Mouse (Mus musculus) small intestine, adult 2 months (tissue): ENCODE data around the gene Aunip. TPM values are rescaled to one million over a fixed set of nuclear protein-coding genes. Genes with fewer than 3 reads are reported as not detected.

Source experiments
- H3K27ac ChIP-seq: fragments of 200-500 bp; 2 replicates; pipeline ENCODE4 v1.5.1; 2012; ENCODE audit warnings: low read depth, low read length, control low read depth, inconsistent platforms; ENCODE audit not compliant: insufficient read depth
- H3K27me3 ChIP-seq: fragments of 200-500 bp; 2 replicates; pipeline ENCODE4 v1.6.1; 2012; ENCODE audit warnings: mild to moderate bottlenecking, moderate library complexity, low read length, inconsistent platforms; ENCODE audit not compliant: control insufficient read depth, insufficient read depth
- H3K36me3 ChIP-seq: fragments of 200-500 bp; 2 replicates; pipeline ENCODE4 v1.6.1; 2012; ENCODE audit warnings: mild to moderate bottlenecking, low read length, control low read depth, inconsistent platforms; ENCODE audit not compliant: control insufficient read depth, insufficient read depth
- H3K4me1 ChIP-seq: fragments of 200-500 bp; 2 replicates; pipeline ENCODE4 v1.6.1; 2012; ENCODE audit warnings: low read length, inconsistent platforms, mixed read lengths; ENCODE audit not compliant: control insufficient read depth, insufficient read depth, insufficient read length
- H3K4me3 ChIP-seq: fragments of 200-500 bp; 2 replicates; pipeline ENCODE4 v1.5.1; 2012; ENCODE audit warnings: low read depth, mild to moderate bottlenecking, control low read depth, inconsistent platforms, low read length, moderate library complexity
- CTCF ChIP-seq: fragments of 200-500 bp; IDR thresholded peaks from 2 replicates; pipeline ENCODE4 v1.5.1; 2012; ENCODE audit warnings: low read depth, mild to moderate bottlenecking, control low read depth, inconsistent platforms, low read length, moderate library complexity, mixed read lengths; ENCODE audit not compliant: insufficient replicate concordance, insufficient read length; ENCODE audit errors: extremely low read depth
- POLR2A ChIP-seq: fragments of 200-500 bp; IDR thresholded peaks from 2 replicates; pipeline ENCODE4 v1.6.1; 2012; ENCODE audit warnings: low read depth, mild to moderate bottlenecking, control low read depth, inconsistent platforms, low read length, moderate library complexity
- WGBS: fragments of 180-500 bp; shearing (Covaris S2); methylation state at CpG from one replicate; pipeline ENCODE4 v1.1.7; 2018; 5-methylcytosine and 5-hydroxymethylcytosine counted together
- polyA plus RNA-seq: library from polyadenylated mRNA; depleted of rRNA; stranded (reverse); fragments of >200 nt; gene quantifications from 2 replicates; pipeline ENCODE4 v1.2.3, GENCODE M21; 2012; rRNA removed

The Aunip gene
- 0.08 and 0.44 TPM in 2 replicates for polyA plus RNA-seq

DNA sequence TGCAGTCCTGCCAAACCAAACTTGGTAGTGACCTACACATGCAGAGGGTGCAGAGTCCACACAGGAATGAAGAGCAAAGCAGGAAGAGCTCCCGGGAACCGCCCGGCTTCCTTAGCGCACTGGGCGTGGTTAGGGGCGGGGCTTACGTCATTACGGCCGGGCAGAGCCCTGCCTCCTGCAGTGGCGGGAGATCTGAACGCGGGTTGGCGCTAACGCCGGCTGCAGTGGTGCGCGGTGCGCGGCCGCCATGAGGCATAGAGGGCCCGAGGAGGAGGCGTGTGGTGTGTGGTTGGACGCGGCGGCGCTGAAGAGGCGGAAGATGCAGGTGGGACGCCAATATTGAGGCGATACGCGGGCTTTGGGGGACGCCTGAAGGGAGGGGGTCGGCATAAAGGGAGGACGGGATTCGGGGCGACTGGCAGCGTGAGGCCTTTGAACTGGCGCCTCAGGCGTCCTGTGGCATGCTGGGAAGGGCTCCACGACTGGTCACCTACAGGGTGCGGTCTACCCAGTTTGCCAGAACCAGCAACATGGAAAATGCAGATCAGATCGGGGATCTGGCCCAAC is at the start of gene Aunip:
Gene Aunip, plus strand, starts transcription at position 155 of the 567 bp plus-strand sequence.
- under 1% methylated on average over 42 of the region's 42 CpGs for WGBS
- Histone ChIP-seq H3K27ac (no peak within 1 kb of the TSS), H3K4me3 (peak within 1 kb of the TSS; percentile 67), H3K27me3 (no peaks in the 10 kb centered on the region), H3K36me3 (peaks cover 5% of the 10 kb centered on the region; the same call in 1 of the 2 replicates), H3K4me1 (peaks cover 9% of the 10 kb centered on the region)
- TF ChIP-seq POLR2A (no peak), CTCF (no peak)

DNA sequence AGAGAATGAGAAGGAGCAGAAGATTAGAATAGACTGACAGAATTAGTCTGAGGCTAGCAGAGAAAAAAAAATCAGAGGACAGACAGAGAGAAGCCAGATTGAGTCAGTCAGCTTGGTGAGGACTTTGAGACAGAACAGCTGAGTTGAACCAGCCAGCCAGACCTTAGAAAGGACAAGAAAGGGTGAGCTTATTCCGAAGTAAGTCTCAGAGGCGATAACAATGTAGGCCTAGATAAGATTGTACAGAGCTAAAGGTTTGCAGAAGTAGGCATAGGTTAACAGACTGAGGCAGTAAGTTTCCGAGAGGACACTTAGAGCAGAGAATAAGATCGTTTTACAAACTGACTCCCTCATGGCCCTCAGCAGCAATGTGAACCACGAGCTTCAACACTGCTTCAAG is 49.5 kb upstream of the Aunip start:
- TF ChIP-seq POLR2A, result no peak
- Histone ChIP-seq H3K4me1 (no peaks in the 10 kb centered on the region), H3K27me3 (no peaks in the 10 kb centered on the region), H3K36me3 (no peaks in the 10 kb centered on the region), H3K27ac (no peak overlapping the region), H3K4me3 (no peak overlapping the region)
- WGBS, result 65% methylated on average over 5 of the region's 5 CpGs

DNA sequence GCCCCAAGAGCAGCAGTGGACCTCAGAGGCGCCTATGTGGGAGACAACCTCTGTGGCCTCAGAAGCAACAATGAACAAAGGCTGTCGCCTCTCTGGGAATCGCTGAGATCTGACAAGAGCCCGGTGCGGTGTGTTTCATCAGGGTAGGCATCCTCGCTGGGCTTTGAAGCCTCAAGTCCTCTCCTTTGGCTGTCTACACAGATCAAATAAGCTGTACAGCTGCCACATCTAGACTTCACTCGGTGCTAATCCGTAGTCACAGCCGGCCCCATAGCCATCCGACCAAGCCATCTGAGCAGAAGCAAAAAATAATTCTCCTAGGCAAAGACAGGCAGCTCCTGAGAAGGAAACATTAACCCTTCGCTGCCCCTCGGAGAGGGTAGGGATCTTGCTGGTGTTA is 45.0 kb upstream of the Aunip start:
- Histone ChIP-seq H3K4me1 (peaks cover 1% of the 10 kb centered on the region; the same call in 1 of the 2 replicates), H3K36me3 (no peaks in the 10 kb centered on the region), H3K4me3 (no peak overlapping the region), H3K27me3 (no peaks in the 10 kb centered on the region), H3K27ac (no peak overlapping the region)
- 72% methylated on average over 12 of the region's 12 CpGs for WGBS
- TF ChIP-seq POLR2A (no peak), CTCF (no peak)

DNA sequence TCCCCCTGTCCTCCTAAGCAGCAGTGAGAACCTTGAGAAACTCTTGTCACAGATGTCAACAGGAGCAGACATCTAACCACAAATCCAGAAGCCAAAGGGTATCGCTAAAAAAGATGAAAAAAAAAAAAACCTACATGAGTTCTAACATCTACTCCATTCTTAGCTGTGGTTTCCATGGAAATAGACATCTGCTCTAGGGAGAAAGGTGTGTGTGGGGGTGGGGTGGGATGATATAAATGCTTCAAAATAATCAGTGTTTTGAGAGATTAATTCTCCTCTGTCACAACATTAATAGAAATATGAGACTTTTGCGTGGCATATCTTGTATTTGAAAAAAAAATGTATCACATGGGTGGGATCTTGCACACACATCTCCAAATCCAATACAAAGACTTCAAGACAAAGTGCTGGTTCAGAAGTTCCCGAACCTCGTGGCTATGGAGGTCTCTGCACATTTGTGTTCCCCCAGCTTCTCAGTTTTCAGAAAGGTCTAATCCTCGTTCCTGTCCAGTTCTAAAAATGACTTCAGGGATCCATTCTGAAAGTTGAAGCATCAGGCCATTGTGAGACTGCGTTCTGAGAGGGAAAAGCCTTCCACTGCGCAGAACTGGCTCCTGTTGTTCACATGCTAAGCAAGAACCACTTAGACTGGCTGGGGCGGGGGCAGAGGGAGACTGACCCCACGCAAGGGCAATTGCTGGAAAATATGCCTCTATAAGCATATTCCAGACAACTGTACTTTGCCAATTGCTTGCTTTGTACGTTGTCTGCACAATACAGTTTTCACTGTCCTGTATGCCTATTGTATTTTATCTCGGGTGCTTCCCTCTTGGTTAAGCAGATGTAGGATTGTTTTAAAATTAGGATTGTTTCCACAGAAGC is 44.2 kb upstream of the Aunip start:
- no peaks in the 10 kb centered on the region for H3K27me3 ChIP-seq
- WGBS, result 79% methylated on average over 11 of the region's 11 CpGs

DNA sequence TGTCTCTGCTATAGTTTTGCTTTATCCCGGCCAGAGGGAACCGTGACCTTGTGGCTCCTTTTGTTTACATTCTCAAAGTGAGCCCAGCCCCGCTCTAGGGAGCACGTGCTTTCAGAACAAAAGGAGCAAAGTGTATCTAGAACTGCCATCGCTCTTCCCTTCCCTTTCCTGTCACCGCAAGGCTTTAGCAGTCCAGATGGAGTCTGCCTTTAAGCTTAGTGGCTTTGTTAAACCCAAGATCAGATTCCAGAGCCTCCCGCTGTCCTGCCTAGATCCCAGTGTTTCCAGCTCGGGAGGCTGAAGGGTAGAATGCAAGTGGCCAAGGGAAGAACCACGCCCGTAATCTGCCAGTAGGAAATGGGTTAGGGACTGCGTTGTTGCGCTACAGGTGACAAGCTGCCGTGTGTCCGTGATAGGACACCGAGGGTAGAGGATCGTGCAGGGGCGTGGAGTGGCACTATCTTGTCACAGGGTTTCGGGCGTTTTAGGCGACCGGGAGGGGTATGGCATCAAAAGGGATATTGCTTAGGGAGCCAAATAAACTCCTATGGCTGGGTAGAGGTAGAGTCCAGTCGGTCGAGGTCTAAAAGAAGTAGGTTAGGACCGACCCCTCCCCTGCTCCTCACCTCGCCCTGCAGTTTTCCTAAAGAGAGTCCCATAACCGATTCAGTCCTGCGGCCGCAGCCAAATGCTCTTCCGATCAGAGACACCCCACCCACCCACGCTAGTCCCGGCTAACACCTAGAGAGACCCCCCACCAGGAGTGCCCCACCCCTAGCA is 43.2 kb upstream of the Aunip start:
- Histone ChIP-seq H3K4me1 (peaks cover 1% of the 10 kb centered on the region; the same call in 1 of the 2 replicates), H3K36me3 (0 out of 2 replicates have a peak, but pooled peaks cover 3% of the 10 kb centered on the region), H3K4me3 (peak overlapping the region; percentile 92), H3K27ac (peak overlapping the region; percentile 1; the same call in 1 of the 2 replicates), H3K27me3 (no peaks in the 10 kb centered on the region)
- under 1% methylated on average over 31 of the region's 31 CpGs for WGBS
- TF ChIP-seq CTCF, result no peak

More for the DNA sequence above, 44.2 kb upstream of the Aunip start:
- Histone ChIP-seq H3K4me3 (no peak overlapping the region), H3K36me3 (0 out of 2 replicates have a peak, but pooled peaks cover 1% of the 10 kb centered on the region), H3K27ac (no peak overlapping the region), H3K4me1 (peaks cover 1% of the 10 kb centered on the region; the same call in 1 of the 2 replicates)
- TF ChIP-seq CTCF (no peak), POLR2A (no peak)

DNA sequence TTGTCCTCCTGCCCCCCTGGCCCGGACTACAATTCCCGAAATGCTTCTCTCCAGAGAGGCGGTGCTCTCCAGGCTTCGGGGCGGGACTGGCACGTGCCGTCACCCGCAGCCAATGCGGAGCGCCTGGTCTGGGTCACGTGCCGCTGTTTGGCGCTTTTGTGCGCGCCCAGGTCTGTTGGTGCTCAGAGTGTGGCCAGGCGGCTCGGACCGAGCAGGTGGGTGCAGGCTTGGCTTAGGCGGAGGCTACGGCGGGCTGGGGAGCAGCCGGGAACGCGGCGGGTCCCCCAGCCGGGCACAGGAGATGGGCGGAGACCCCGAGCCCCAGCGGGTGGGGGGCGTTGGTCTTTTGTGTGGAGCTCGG is 42.6 kb upstream of the Aunip start, which contains the start of gene Stmn1:
Gene Stmn1, plus strand, starts transcription at position 106 of the 361 bp plus-strand sequence.
- peak; percentile 97 for TF ChIP-seq POLR2A
- TF ChIP-seq CTCF, result no peak
- H3K27me3 ChIP-seq, result no peaks in the 10 kb centered on the region
- peak within 1 kb of the TSS; percentile 92 for H3K4me3 ChIP-seq
- H3K27ac ChIP-seq, result peak within 1 kb of the TSS; percentile 1; the same call in 1 of the 2 replicates
- H3K4me1 ChIP-seq, result peaks cover 1% of the 10 kb centered on the region; the same call in 1 of the 2 replicates
- WGBS, result under 1% methylated on average over 31 of the region's 31 CpGs
- H3K36me3 ChIP-seq, result 0 out of 2 replicates have a peak, but pooled peaks cover 5% of the 10 kb centered on the region
